Mouse (Mus musculus): ENCODE measurements around the gene Gm4884. TPM values are rescaled to one million over a fixed set of nuclear protein-coding genes. Genes with fewer than 3 reads are reported as not detected.

Gene Gm4884
- total RNA-seq (2023; ENCODE audit: inconsistent age), result not detected in 4 replicates

DNA sequence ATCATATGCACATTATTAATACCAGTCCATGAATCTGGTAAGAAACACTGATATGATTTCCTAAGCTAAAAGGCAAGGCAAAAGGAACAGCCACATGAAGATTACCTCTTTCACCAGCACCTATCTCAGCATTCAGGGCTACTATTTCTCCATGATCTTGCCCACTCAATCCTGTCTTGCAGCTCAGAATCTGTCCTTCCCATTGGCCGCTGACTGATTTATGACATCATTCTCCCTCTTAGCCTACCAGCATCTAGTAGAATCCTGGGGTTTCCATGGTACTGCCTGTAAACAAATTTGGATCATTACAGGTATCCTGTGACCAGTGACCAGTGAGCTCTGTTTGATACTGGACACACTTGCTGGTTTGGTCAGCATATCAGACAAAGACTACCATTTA is at the start of gene Gm4884:
TSS of gene Gm4884 (plus strand) at position 301 of the 400 bp plus-strand sequence.

DNA sequence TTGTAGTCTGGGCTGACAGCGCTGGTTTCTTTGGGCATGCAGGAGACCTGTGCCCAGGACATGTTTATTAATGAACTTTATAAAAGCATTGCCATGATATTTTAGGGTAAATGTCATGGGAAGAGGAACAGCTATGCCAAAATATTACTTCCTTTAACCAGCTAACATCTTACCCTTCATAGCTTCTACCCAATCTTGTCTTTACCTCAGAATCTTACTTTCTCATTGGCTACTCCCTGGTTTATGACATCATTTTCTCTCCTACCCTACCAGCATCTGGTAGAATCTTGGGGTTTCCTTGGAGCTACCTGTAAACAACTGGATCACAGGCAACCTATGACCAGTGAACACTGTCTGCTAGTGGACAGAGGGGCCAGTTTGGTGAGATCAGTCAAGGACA is 45.3 kb upstream of the Gm4884 start, which contains the start of gene 4930433I11Rik:
TSS of gene 4930433I11Rik (plus strand) at position 301 of the 400 bp plus-strand sequence.

Other genes with a start within 250 kb of the Gm4884 start
- gene Vstm2b, start 134.4 kb upstream of the Gm4884 start, total RNA-seq (2023; ENCODE audit: inconsistent age), result not detected in 4 replicates
- not detected in 4 replicates for gene 4930433I11Rik, start 45.2 kb upstream of the Gm4884 start, total RNA-seq (2023; ENCODE audit: inconsistent age)
- not detected in 4 replicates for gene Gm5592, start 121.1 kb downstream of the Gm4884 start, total RNA-seq (2023; ENCODE audit: inconsistent age)